Mouse (Mus musculus): ENCODE data around the gene Hivep3.

DNA sequence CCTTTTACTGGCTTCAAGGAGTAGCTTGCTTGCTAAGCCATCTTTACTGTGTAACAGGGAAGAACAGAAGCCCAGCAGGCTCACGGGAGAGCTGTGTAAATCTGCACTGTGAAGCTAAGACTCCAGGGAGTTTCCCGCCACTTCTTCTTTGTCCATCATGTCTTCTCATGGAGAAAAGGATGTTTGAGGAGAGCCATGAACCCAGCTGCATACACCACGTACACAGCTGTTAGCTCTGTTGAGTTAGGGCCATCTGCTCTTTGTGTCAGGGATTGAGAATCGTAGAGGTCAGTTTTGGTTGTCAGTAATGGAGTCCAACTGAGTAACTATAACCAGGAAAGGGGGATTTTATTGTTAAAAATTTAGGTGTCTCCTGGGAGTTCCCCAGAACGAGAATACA is 26.3 kb upstream of the Hivep3 start:
- TF ChIP-seq POLR2A (IDR thresholded peaks at IDR 0.05; ENCODE audit: control insufficient read depth, low read depth, low read length): no peak
- no peak for TF ChIP-seq CTCF (IDR thresholded peaks at IDR 0.05; ENCODE audit: control insufficient read depth, insufficient read depth, insufficient replicate concordance, low read depth, low read length)
